Mouse (Mus musculus) heart, embryonic 13.5 days (tissue): ENCODE measurements at regions not wholly inside any gene's neighbourhood (a gene's known extent, or its start where the extent isn't known, plus 50 kb on each side); places are given as distances from the start of the nearest gene placed in this dataset.

Experiments used
- ATAC-seq: fragments of 200-750 bp; cut with Nextera tagmentation; 2 replicates; pipeline ENCODE4 v1.8.0; 2017; ENCODE audit warnings: moderate TSS enrichment; ENCODE audit not compliant: insufficient number of reproducible peaks, low FRiP score, low TSS enrichment; ENCODE audit errors: extremely low read depth
- H3K27ac ChIP-seq: fragments of 300-500 bp; sonication (generic); replicated peaks from 2 replicates; pipeline ENCODE4 v1.5.1; 2015; ENCODE audit warnings: moderate library complexity, mild to moderate bottlenecking, inconsistent platforms
- H3K27me3 ChIP-seq: fragments of 300-500 bp; sonication (generic); replicated peaks from 2 replicates; pipeline ENCODE4 v1.6.1; 2015; ENCODE audit warnings: mild to moderate bottlenecking, inconsistent platforms
- H3K36me3 ChIP-seq: fragments of 300-500 bp; sonication (generic); 2 replicates; pipeline ENCODE4 v1.6.1; 2015; ENCODE audit warnings: mild to moderate bottlenecking, inconsistent platforms
- H3K4me1 ChIP-seq: fragments of 300-500 bp; sonication (generic); 2 replicates; pipeline ENCODE4 v1.6.1; 2015; ENCODE audit warnings: inconsistent platforms
- H3K4me2 ChIP-seq: fragments of 300-500 bp; sonication (generic); 2 replicates; pipeline ENCODE4 v1.6.1; 2015; ENCODE audit warnings: inconsistent platforms, mild to moderate bottlenecking, moderate library complexity
- H3K4me3 ChIP-seq: fragments of 300-500 bp; sonication (generic); 2 replicates; pipeline ENCODE4 v1.5.1; 2015; ENCODE audit warnings: moderate library complexity, mild to moderate bottlenecking, inconsistent platforms
- H3K9ac ChIP-seq: fragments of 300-500 bp; sonication (generic); 2 replicates; pipeline ENCODE4 v1.6.1; 2015; ENCODE audit warnings: inconsistent platforms, mild to moderate bottlenecking, moderate library complexity
- H3K9me3 ChIP-seq: fragments of 300-500 bp; sonication (generic); 2 replicates; pipeline ENCODE4 v1.6.1; 2016; ENCODE audit warnings: inconsistent platforms
- WGBS: fragments of 180-500 bp; shearing (Covaris S2); methylation state at CpG from one replicate; pipeline ENCODE4 v1.1.7; 2015; ENCODE audit warnings: mixed read lengths; 5-methylcytosine and 5-hydroxymethylcytosine counted together

DNA sequence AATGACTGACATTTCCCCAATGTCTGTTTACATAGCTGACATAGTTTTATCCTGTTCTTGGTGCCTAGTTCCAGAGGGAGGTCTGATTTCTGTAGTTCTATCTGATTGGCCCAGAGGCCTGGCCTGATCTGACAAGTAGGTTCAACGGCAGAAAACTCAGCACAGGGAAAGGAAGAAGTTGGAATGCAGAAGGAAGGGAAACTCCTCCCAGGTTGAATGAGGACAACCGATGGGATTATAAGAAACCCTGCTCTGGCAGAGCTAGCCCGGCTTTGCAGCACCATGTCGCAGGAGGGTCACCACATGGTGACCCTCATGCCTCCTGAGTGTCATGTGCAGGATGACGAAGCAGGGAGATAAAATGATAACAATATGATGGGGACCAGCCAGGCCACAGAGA, 89.8 kb upstream of the Gsc start:
- no peak overlapping the region for H3K4me2 ChIP-seq
- no peaks in the 10 kb centered on the region for H3K9me3 ChIP-seq
- WGBS, result 45% methylated on average over 5 of the region's 5 CpGs
- no peak overlapping the region for H3K4me3 ChIP-seq
- H3K36me3 ChIP-seq, result no peaks in the 10 kb centered on the region
- H3K27me3 ChIP-seq, result no peaks in the 10 kb centered on the region; the same call in 1 of the 2 replicates
- H3K27ac ChIP-seq, result no peak overlapping the region
- peaks cover 9% of the 10 kb centered on the region for H3K4me1 ChIP-seq
- no peak for ATAC-seq
- no peak overlapping the region for H3K9ac ChIP-seq

DNA sequence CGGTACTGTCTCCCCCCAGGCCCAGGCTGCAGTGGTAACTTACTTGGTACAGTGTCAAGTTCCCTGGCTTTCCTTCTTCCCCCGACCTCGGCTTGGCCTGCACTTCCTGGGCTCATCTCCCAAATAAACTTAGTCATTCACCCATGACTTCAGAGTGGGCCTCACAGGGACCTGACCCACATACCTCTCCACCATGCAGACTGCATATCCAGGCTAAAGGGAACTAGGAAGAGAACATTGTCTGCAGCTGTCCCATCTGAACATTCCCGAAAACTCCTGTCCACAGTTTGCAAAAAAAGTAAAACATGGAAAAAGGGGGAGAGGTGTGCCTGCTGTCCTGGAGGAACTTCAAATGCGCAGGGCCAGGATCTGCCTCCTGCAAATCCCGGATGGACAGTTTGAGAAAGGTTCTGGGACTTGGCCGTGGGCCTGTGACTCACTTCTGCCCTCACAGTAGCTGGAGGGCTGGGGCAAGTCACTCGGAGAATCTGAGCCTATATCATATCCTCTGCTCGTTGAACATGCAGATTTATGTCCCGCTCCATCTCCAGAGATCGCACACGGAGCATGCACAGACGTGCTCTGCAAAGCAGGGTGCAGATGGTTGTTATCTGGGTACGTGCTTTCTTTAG, 87.9 kb upstream of the Gsc start:
- WGBS, result 48% methylated on average over 14 of the region's 14 CpGs
- Histone ChIP-seq H3K9me3 (no peaks in the 10 kb centered on the region), H3K4me2 (no peak overlapping the region; the same call in 1 of the 2 replicates), H3K27me3 (peaks cover 3% of the 10 kb centered on the region; the same call in 1 of the 2 replicates), H3K4me3 (no peak overlapping the region), H3K9ac (no peak overlapping the region), H3K4me1 (peaks cover 18% of the 10 kb centered on the region), H3K36me3 (no peaks in the 10 kb centered on the region), H3K27ac (no peak overlapping the region)
- no peak for ATAC-seq

DNA sequence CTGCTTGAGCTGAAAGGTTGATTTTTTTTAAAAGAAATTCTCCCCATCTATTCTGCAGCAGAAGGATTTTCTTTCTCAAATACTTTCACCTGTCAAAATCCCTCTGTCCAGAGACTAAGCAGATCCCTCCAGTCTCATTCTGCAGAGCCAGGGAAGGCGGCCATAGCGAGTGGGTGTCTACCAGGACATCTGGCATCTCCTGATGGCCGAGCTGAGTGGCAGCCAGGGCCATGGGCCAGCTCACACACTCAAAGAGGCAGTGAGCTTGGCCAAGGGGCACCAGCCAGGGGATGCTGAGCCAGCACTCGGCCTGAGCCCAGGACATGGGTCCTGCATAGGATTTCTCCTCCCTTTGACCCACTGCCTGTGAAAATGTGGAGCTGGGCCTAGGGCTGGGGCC, 84.6 kb upstream of the Gsc start:
- H3K27me3 ChIP-seq, result peaks cover 17% of the 10 kb centered on the region
- 38% methylated on average over 4 of the region's 4 CpGs for WGBS
- no peak overlapping the region for H3K4me3 ChIP-seq
- H3K9ac ChIP-seq, result no peak overlapping the region
- no peak overlapping the region for H3K27ac ChIP-seq
- H3K36me3 ChIP-seq, result no peaks in the 10 kb centered on the region
- no peak overlapping the region for H3K4me2 ChIP-seq
- ATAC-seq, result peak; percentile 35; the same call in 1 of the 2 replicates
- no peaks in the 10 kb centered on the region for H3K9me3 ChIP-seq
- H3K4me1 ChIP-seq, result peaks cover 22% of the 10 kb centered on the region

DNA sequence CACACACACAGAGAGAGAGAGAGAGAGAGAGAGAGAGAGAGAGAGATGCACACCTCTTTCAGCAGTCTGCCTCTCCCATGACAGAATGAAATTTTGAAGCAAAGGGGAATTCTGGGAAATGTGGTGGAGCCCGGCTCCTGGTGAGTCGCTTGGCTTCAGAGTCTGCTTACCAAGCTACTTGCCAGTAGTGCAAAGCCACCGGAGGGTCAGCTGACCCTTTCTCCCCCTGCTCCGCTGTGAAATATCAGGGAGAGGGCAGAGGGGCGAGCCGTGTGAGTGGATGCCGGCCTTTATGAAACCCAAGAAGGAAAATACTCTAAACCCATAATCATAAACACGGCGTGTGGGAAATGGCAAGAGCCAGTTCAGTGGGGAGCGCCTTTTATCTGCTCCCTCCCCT, 84.2 kb upstream of the Gsc start:
- no peak for ATAC-seq
- Histone ChIP-seq H3K27ac (no peak overlapping the region), H3K27me3 (peaks cover 17% of the 10 kb centered on the region), H3K9ac (no peak overlapping the region), H3K4me1 (peaks cover 22% of the 10 kb centered on the region), H3K4me3 (no peak overlapping the region), H3K4me2 (no peak overlapping the region), H3K9me3 (no peaks in the 10 kb centered on the region), H3K36me3 (no peaks in the 10 kb centered on the region)
- 63% methylated on average over 10 of the region's 10 CpGs for WGBS

DNA sequence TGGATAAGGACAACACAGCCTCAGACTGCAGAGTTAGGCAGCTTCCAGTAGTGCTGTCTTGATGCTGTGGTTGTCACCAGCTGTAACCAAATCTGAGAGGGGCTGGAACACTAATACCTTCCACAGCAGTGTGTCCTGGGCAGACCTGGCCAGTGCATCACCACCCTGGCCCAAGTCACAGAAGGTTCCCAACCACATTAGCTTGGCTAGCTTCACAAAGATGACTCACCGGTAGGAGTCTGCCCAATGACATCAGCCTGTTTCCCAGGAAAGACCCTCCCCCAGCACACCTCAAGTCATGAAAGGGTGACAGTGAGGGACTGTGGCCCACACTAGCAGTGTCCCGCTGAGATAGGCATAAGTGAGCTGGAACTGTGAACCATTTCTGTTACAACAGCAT, 75.5 kb upstream of the Gsc start:
- no peak overlapping the region for H3K27ac ChIP-seq
- no peak overlapping the region for H3K9ac ChIP-seq
- peaks cover 21% of the 10 kb centered on the region for H3K27me3 ChIP-seq
- no peaks in the 10 kb centered on the region for H3K36me3 ChIP-seq
- no peak overlapping the region for H3K4me2 ChIP-seq
- no peaks in the 10 kb centered on the region for H3K4me1 ChIP-seq
- no peak overlapping the region for H3K4me3 ChIP-seq
- ATAC-seq, result no peak
- 73% methylated on average over 2 of the region's 2 CpGs for WGBS
- no peaks in the 10 kb centered on the region for H3K9me3 ChIP-seq

DNA sequence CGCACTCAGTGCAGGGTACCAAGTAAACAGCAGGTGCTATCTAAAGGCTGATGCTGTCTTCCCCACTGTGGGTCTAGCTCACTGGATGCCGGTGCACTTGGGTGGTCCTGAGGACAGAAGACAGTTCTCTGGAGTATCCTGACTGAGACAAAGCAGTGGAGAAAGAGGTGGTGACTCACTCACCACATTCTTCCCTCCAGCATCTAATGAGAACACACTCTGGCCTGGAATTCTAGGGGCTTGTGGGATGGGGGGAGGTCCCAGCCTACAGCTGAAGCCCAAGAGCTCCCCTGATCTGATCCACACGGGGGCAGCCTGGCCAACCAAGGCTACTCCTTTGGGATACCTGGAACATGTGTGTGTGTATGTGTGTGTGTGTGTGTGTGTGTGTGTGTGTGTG, 74.4 kb upstream of the Gsc start:
- Histone ChIP-seq H3K27me3 (peaks cover 15% of the 10 kb centered on the region), H3K36me3 (no peaks in the 10 kb centered on the region), H3K27ac (no peak overlapping the region), H3K4me2 (no peak overlapping the region), H3K4me1 (no peaks in the 10 kb centered on the region), H3K9me3 (no peaks in the 10 kb centered on the region), H3K4me3 (no peak overlapping the region), H3K9ac (no peak overlapping the region)
- no peak for ATAC-seq
- WGBS, result 57% methylated on average over 3 of the region's 3 CpGs

DNA sequence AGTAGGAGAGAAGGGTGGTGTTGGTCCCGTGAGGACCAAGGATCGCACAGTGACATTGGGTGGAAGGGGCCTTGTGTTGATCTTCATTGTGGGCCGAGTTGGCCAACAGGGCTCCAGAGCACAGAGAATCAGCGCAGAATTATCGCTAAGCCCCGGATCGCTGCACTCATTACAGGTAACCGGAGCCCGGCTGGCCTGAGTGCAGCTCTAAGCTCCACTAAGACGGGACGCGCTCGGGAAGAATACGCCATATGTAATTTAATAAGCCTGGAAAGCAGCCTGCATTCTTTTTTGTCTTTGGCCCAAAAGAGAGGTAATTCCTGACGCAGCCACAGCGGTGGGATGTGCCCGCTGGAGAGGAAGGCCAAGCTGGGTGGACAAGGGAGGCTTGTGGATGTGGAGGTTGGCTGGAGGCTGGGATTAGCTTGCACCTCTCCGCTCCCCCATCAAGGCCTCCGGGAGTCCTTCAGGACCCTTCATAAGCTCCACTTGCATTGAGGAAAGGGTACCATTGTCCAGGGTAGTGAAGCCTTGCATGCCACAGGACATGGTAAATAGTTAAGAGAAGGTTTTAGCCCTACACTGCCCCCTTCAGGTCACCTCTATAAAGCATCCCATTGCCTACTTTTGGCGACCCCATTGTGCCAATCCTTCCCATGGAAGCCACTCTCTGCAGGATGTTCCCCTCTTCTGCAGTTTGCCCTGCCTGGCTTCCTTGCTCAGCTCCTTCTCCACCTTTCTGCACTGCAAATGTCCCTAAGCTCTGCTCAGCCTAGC, 73.1 kb upstream of the Gsc start:
- WGBS, result 85% methylated on average over 20 of the region's 20 CpGs
- no peak overlapping the region for H3K9ac ChIP-seq
- no peaks in the 10 kb centered on the region for H3K36me3 ChIP-seq
- no peak for ATAC-seq
- H3K9me3 ChIP-seq, result no peaks in the 10 kb centered on the region
- H3K4me2 ChIP-seq, result no peak overlapping the region
- no peak overlapping the region for H3K27ac ChIP-seq
- no peak overlapping the region for H3K4me3 ChIP-seq
- H3K27me3 ChIP-seq, result peaks cover 15% of the 10 kb centered on the region
- H3K4me1 ChIP-seq, result no peaks in the 10 kb centered on the region

DNA sequence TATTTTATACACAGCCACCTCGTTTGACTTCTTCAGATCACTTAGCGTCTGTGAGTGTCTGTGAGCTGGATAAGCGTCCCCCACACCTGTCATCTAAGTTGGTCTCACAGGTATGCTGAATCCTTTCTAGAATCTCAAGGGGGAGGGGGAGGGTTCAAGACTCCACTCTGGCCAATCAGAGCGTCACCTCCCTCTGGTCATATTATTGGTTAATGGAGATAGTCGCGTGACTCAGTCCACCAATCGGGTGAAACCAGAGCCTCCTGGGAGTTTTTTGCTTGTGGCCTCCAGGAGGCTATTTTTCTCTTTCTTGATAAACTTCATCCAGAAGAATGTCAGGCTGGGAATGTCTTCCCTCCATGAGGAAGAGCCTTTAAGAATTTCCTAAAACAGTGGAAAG, 66.8 kb upstream of the Gsc start:
- WGBS, result 82% methylated on average over 7 of the region's 7 CpGs
- Histone ChIP-seq H3K4me1 (no peaks in the 10 kb centered on the region), H3K4me2 (no peak overlapping the region), H3K27me3 (peaks cover 3% of the 10 kb centered on the region; the same call in 1 of the 2 replicates), H3K4me3 (no peak overlapping the region), H3K9me3 (no peaks in the 10 kb centered on the region), H3K36me3 (no peaks in the 10 kb centered on the region), H3K9ac (no peak overlapping the region), H3K27ac (no peak overlapping the region)
- no peak for ATAC-seq

DNA sequence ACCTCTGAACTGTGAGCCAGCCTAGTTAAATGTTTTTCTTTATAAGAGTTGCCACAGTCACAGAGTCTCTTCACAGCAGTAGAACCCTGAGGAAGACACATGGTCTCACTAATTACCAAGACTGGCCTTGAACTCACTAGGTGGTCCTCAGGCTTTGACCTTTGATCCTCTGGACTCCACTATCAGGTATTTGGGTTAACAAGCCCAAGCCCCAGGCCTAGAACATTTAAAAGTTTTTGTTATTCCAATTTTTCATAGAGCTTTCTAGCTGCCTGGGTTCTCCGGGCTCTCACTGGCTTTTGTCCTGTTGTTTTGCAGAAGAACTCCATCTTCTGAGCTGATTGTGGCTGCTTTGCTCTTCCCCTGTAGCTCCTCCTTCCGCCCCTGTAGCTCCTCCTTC, 65.3 kb upstream of the Gsc start:
- Histone ChIP-seq H3K9ac (no peak overlapping the region), H3K4me1 (no peaks in the 10 kb centered on the region), H3K4me3 (no peak overlapping the region), H3K27me3 (peaks cover 9% of the 10 kb centered on the region; the same call in 1 of the 2 replicates), H3K27ac (no peak overlapping the region), H3K36me3 (no peaks in the 10 kb centered on the region), H3K9me3 (no peaks in the 10 kb centered on the region), H3K4me2 (no peak overlapping the region)
- 94% methylated on average over 2 of the region's 2 CpGs for WGBS
- no peak for ATAC-seq

DNA sequence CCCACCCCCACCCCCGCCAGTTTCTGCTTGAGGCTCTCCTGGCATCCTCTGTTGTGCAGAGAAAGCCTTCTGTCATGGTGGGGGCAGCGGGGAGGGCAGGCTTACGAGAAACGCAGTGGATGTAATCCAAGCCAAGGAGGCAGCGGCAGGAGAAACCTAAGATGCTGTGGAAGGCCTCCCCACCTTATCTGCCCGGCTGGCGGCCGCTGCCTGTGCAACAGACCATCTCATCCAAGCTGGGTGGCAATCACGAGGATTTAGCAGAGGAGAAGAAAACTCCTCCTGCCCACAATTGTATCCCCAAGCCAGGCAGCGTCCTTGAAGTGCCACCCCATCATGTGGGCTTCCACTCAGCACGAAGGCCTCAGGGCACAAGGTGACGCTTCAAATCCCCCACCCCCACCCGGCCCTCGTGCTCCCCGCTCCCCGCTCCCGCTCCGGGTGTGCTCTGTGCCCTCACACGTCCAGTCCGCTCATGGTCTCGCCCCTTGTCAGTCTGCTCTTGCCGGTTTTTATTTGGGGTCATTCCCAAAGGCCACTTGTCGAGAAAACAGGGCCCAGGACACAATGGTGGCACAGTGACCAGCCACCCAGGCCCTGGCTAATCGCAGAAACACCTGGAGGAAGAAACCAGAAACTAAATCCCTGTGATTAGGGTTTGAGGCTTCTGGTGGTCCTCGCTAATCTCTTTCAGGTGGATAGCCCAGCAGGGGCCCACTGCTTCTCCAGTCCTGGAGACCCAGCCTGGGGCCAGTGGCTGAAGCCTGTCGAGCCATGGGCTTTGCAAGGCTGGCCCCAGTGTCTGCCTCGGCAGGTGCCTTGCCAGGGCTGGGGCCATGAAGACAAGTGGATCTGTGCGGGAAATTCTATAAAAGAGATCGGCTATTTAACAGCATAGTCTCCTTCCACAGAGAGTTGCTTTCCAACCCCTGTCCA, 58.6 kb upstream of the Gsc start:
- H3K9me3 ChIP-seq, result no peaks in the 10 kb centered on the region
- H3K4me2 ChIP-seq, result peak overlapping the region; percentile 12; the same call in 1 of the 2 replicates
- H3K9ac ChIP-seq, result no peak overlapping the region
- 25% methylated on average over 29 of the region's 29 CpGs for WGBS
- peaks cover 39% of the 10 kb centered on the region for H3K27me3 ChIP-seq
- ATAC-seq, result no peak
- no peaks in the 10 kb centered on the region for H3K36me3 ChIP-seq
- H3K4me3 ChIP-seq, result no peak overlapping the region
- H3K27ac ChIP-seq, result no peak overlapping the region
- H3K4me1 ChIP-seq, result no peaks in the 10 kb centered on the region

DNA sequence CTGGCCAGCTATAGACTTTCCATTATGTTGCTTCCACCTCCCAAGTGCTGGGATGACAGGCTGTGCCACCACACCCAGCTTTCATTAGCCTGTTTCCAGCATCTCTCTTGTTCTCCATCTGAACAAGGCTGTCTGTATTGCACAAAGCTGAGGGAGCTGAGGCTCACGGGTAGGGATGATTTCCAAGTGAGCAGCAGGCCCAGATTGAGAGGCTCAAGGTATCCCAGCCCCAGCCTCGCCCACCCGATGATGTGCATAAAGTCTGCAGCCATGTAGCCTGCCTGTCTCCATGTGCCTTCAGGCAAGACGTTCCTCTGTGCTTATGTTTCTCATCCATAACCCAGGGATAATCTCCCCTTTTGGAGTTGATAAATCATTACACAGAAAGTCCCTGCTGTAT, 57.5 kb upstream of the Gsc start:
- H3K4me1 ChIP-seq, result no peaks in the 10 kb centered on the region
- peaks cover 8% of the 10 kb centered on the region for H3K9me3 ChIP-seq
- H3K27ac ChIP-seq, result no peak overlapping the region
- peaks cover 39% of the 10 kb centered on the region for H3K27me3 ChIP-seq
- WGBS, result 69% methylated on average over 4 of the region's 4 CpGs
- no peaks in the 10 kb centered on the region for H3K36me3 ChIP-seq
- ATAC-seq, result no peak
- no peak overlapping the region for H3K9ac ChIP-seq
- no peak overlapping the region for H3K4me3 ChIP-seq
- H3K4me2 ChIP-seq, result no peak overlapping the region
